Mouse (Mus musculus) heart, postnatal 0 days (tissue): ENCODE results near the gene Fbxw11. TPM values are rescaled to one million over a fixed set of nuclear protein-coding genes. Genes with fewer than 3 reads are reported as not detected.
"Not testable (repeated sequence)": the region's sequence is repeated elsewhere in the genome, so short reads cannot be mapped to it uniquely, and the experiment has no call there.

Source experiments
- ATAC-seq: fragments of 200-750 bp; cut with Nextera tagmentation; 2 replicates; pipeline ENCODE4 v1.8.0; 2017; ENCODE audit warnings: low read depth, moderate number of reproducible peaks, moderate library complexity; ENCODE audit not compliant: insufficient read depth
- DNase-seq: peaks from one replicate; pipeline ENCODE4 v3.0.0-alpha.2; 2016; ENCODE audit warnings: low spot score
- H3K27ac ChIP-seq: fragments of 300-500 bp; sonication (generic); 2 replicates; pipeline ENCODE4 v1.5.1; 2014; ENCODE audit warnings: low read depth, mild to moderate bottlenecking
- H3K27me3 ChIP-seq: fragments of 300-500 bp; sonication (generic); 2 replicates; pipeline ENCODE4 v1.6.1; 2014; ENCODE audit warnings: low read length, mixed read lengths; ENCODE audit not compliant: control insufficient read depth, insufficient read depth
- H3K36me3 ChIP-seq: fragments of 300-500 bp; sonication (generic); replicated peaks from 2 replicates; pipeline ENCODE4 v1.6.1; 2014; ENCODE audit warnings: low read length, mixed read lengths; ENCODE audit not compliant: control insufficient read depth, insufficient read depth
- H3K4me1 ChIP-seq: fragments of 300-500 bp; sonication (generic); 2 replicates; pipeline ENCODE4 v1.6.1; 2014; ENCODE audit warnings: antibody characterized with exemption; ENCODE audit not compliant: control insufficient read depth, insufficient read depth
- H3K4me2 ChIP-seq: fragments of 300-500 bp; sonication (generic); 2 replicates; pipeline ENCODE4 v1.6.1; 2014; ENCODE audit warnings: low read depth, mild to moderate bottlenecking, low read length, moderate library complexity
- H3K4me3 ChIP-seq: fragments of 300-500 bp; sonication (generic); 2 replicates; pipeline ENCODE4 v1.5.1; 2014; ENCODE audit warnings: low read depth, low read length
- H3K9ac ChIP-seq: fragments of 300-500 bp; sonication (generic); replicated peaks from 2 replicates; pipeline ENCODE4 v1.6.1; 2014; ENCODE audit warnings: low read depth, low read length, mixed read lengths
- H3K9me3 ChIP-seq: fragments of 300-500 bp; sonication (generic); replicated peaks from 2 replicates; pipeline ENCODE4 v1.6.1; 2016; ENCODE audit warnings: low read length; ENCODE audit not compliant: control insufficient read depth
- CTCF ChIP-seq: IDR thresholded peaks from 2 replicates; pipeline ENCODE4 v1.5.1; 2016; ENCODE audit warnings: antibody characterized with exemption, control low read depth, low read depth
- EP300 ChIP-seq: IDR thresholded peaks from 2 replicates; pipeline ENCODE4 v1.6.1; 2016; ENCODE audit warnings: antibody characterized with exemption, low read depth
- WGBS: fragments of 180-500 bp; shearing (Covaris S2); extraction: QIAGEN DNeasy Blood & Tissue Kit; methylation state at CpG from one replicate; pipeline ENCODE4 v1.1.7; 2014; 5-methylcytosine and 5-hydroxymethylcytosine counted together
- polyA plus RNA-seq: library from polyadenylated mRNA; unstranded; fragments of >200 nt; fragmentation: Nextera tagmentation; extraction: Ambion mirVana; gene quantifications from 2 replicates; pipeline ENCODE4 v1.2.1, GENCODE M21; 2015
- total RNA-seq: library from RNA; depleted of rRNA; stranded (reverse); fragments of >200 nt; gene quantifications from 2 replicates; pipeline ENCODE4 v1.2.3, GENCODE M21; 2014; ENCODE audit warnings: low replicate concordance

The Fbxw11 gene
- total and polyA plus RNA-seq, 2 experiments from 2014 or later: 45.9 to 58.3 TPM

DNA sequence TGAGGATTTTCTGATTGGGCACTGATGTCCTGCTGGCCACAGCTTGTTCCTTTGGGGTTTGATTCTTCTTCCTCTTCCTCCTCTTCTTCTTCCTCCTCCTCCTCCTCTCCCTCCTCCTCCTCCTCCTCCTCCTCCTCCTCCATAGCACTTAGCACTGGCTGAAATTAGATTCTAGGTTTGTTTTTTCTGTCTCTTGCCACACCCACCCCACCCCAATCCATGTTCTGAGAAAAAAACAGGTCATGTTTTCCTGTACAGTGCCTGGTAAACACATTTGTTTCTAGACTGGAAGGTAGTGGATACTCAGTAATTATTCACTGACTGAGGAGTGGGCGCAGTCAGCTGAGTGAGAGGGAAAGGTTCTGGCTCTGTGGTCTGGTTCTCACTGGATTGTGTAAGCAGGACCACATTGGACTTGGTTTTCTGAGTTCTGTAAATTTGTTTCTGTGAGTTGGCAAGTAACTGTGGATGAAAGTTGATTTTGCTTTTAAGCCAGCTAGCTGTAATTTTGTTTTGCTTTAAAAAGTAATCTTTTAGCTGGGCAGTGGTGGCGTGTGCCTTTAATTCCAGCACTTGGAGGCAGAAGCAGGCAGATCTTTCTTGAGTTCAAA lies 45.8 kb downstream of the Fbxw11 start:
- H3K9me3 ChIP-seq: no peaks in the 10 kb centered on the region
- no peak for ATAC-seq
- no peaks in the 10 kb centered on the region for H3K36me3 ChIP-seq
- no peak for DNase-seq
- no peak overlapping the region for H3K4me3 ChIP-seq
- no peak overlapping the region for H3K4me2 ChIP-seq
- no peaks in the 10 kb centered on the region for H3K27me3 ChIP-seq
- no peak overlapping the region for H3K27ac ChIP-seq
- H3K4me1 ChIP-seq: peaks cover 15% of the 10 kb centered on the region; the same call in 1 of the 2 replicates
- no peak overlapping the region for H3K9ac ChIP-seq
- 90% methylated on average over 2 of the region's 2 CpGs for WGBS
- no peak for TF ChIP-seq EP300
- no peak for TF ChIP-seq CTCF

- no peak for DNase-seq
- peaks cover 15% of the 10 kb centered on the region; the same call in 1 of the 2 replicates for H3K4me1 ChIP-seq
Measured at GRCm38 (mm10) chr11:32689510-32689909, 47.0 kb downstream of the Fbxw11 start.

GRCm38 (mm10) chr11:32692834-32693233 lies 50.3 kb downstream of the Fbxw11 start:
- ATAC-seq: no peak
- DNase-seq: no peak
- Histone ChIP-seq H3K36me3 (no peaks in the 10 kb centered on the region), H3K9ac (no peak overlapping the region), H3K4me1 (peaks cover 24% of the 10 kb centered on the region), H3K27me3 (no peaks in the 10 kb centered on the region), H3K4me3 (no peak overlapping the region), H3K4me2 (no peak overlapping the region), H3K9me3 (no peaks in the 10 kb centered on the region), H3K27ac (no peak overlapping the region)
- TF ChIP-seq EP300: no peak
- no peak for TF ChIP-seq CTCF
- WGBS: 98% methylated on average over 1 of the region's 1 CpGs

More at GRCm38 (mm10) chr11:32689510-32689909, 47.0 kb downstream of the Fbxw11 start:
- no peaks in the 10 kb centered on the region for H3K9me3 ChIP-seq
- no peak for TF ChIP-seq CTCF
- no peak for TF ChIP-seq EP300
- 85% methylated on average over 1 of the region's 1 CpGs for WGBS
- H3K27me3 ChIP-seq: no peaks in the 10 kb centered on the region
- no peak overlapping the region for H3K27ac ChIP-seq
- ATAC-seq: no peak
- no peak overlapping the region for H3K4me3 ChIP-seq
- H3K4me2 ChIP-seq: no peak overlapping the region
- H3K9ac ChIP-seq: no peak overlapping the region
- no peaks in the 10 kb centered on the region for H3K36me3 ChIP-seq

- H3K9ac ChIP-seq: no peak overlapping the region
- peaks cover 25% of the 10 kb centered on the region for H3K4me1 ChIP-seq
- ATAC-seq: peak; percentile 57; the same call in 1 of the 2 replicates
- no peaks in the 10 kb centered on the region for H3K36me3 ChIP-seq
- no peak overlapping the region for H3K4me3 ChIP-seq
- H3K27me3 ChIP-seq: no peaks in the 10 kb centered on the region
- H3K9me3 ChIP-seq: no peaks in the 10 kb centered on the region
- peak; percentile 57 for TF ChIP-seq CTCF
- no peak for TF ChIP-seq EP300
- WGBS: 39% methylated on average over 7 of the region's 7 CpGs
- no peak overlapping the region for H3K27ac ChIP-seq
- no peak overlapping the region for H3K4me2 ChIP-seq
- DNase-seq: no peak
Measured at GRCm38 (mm10) chr11:32693431-32694141, 51.1 kb downstream of the Fbxw11 start.

DNA sequence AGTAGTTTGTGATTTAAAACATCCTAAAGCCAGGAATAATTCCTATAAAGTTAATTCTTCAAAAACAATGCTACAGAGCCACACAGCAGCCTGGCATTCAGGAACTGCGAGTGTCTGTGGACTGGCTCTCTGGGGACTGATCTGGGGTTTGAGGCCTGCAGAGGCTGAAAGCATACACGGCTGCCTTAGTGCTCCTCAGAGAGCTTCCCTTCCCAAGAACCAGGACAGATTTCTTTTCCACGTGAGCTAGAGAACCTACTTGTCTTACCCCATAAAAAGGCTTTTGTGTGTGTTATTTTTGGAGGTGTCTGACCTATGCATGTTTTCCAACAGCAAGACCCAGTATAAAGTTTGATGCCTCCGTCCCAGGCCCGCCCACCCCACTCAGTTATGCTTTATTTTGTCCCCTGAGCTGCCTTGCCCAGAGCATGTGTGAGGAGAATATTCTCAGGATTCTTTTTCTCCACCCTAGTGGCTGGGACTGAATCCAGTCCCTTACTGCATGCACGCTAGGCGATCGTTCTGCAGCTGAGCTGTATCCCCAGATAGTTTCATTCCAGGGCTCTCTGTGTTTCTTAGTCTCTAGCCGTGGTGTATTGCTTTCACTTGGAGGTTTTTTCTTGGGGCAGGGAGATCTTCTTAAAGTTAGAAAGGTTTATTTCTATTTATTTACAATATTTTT lies 51.9 kb downstream of the Fbxw11 start:
- not testable (repeated sequence) for H3K4me3 ChIP-seq, H3K27me3 ChIP-seq, H3K27ac ChIP-seq, H3K4me2 ChIP-seq, H3K9me3 ChIP-seq, ATAC-seq, DNase-seq, H3K9ac ChIP-seq, H3K36me3 ChIP-seq
- WGBS: 28% methylated on average over 9 of the region's 9 CpGs
- peaks cover 31% of the 10 kb centered on the region for H3K4me1 ChIP-seq
